Mouse (Mus musculus) embryonic facial prominence, embryonic 13.5 days (tissue): ENCODE results near the gene Capn8. TPM values are rescaled to one million over a fixed set of nuclear protein-coding genes. Genes with fewer than 3 reads are reported as not detected.
A peak's percentile ranks its signal among the peaks of the same experiment; 100 is the strongest.

Experiments
- ATAC-seq: fragments of 200-750 bp; cut with Nextera tagmentation; 2 replicates; pipeline ENCODE4 v1.8.0; 2017; ENCODE audit warnings: low read depth; ENCODE audit not compliant: insufficient number of reproducible peaks, insufficient read depth, low FRiP score, low TSS enrichment
- H3K27ac ChIP-seq: fragments of 300-500 bp; sonication (generic); 2 replicates; pipeline ENCODE4 v1.5.1; 2015; ENCODE audit warnings: moderate library complexity, mild to moderate bottlenecking, inconsistent platforms
- H3K27me3 ChIP-seq: fragments of 300-500 bp; sonication (generic); 2 replicates; pipeline ENCODE4 v1.6.1; 2015; ENCODE audit warnings: mild to moderate bottlenecking, inconsistent platforms
- H3K36me3 ChIP-seq: fragments of 300-500 bp; sonication (generic); 2 replicates; pipeline ENCODE4 v1.6.1; 2015; ENCODE audit warnings: mild to moderate bottlenecking, inconsistent platforms
- H3K4me1 ChIP-seq: fragments of 300-500 bp; sonication (generic); 2 replicates; pipeline ENCODE4 v1.6.1; 2015; ENCODE audit warnings: inconsistent platforms
- H3K4me2 ChIP-seq: fragments of 300-500 bp; sonication (generic); 2 replicates; pipeline ENCODE4 v1.6.1; 2015; ENCODE audit warnings: moderate library complexity, mild to moderate bottlenecking, inconsistent platforms
- H3K4me3 ChIP-seq: fragments of 300-500 bp; sonication (generic); 2 replicates; pipeline ENCODE4 v1.5.1; 2015; ENCODE audit warnings: mild to moderate bottlenecking, inconsistent platforms
- H3K9ac ChIP-seq: fragments of 300-500 bp; sonication (generic); 2 replicates; pipeline ENCODE4 v1.6.1; 2015; ENCODE audit warnings: mild to moderate bottlenecking, inconsistent platforms
- H3K9me3 ChIP-seq: fragments of 300-500 bp; sonication (generic); 2 replicates; pipeline ENCODE4 v1.6.1; 2016; ENCODE audit warnings: inconsistent platforms
- WGBS: fragments of 180-500 bp; shearing (Covaris S2); methylation state at CpG from one replicate; pipeline ENCODE4 v1.1.7; 2015; ENCODE audit warnings: mixed read lengths; 5-methylcytosine and 5-hydroxymethylcytosine counted together
- polyA plus RNA-seq: library from polyadenylated mRNA; unstranded; fragments of >200 nt; fragmentation: Nextera tagmentation; extraction: Ambion mirVana; gene quantifications from 2 replicates; pipeline ENCODE4 v1.2.1, GENCODE M21; 2015

The Capn8 gene
- 0.14 TPM in 1 of 2 replicates, not detected in the other for polyA plus RNA-seq

DNA sequence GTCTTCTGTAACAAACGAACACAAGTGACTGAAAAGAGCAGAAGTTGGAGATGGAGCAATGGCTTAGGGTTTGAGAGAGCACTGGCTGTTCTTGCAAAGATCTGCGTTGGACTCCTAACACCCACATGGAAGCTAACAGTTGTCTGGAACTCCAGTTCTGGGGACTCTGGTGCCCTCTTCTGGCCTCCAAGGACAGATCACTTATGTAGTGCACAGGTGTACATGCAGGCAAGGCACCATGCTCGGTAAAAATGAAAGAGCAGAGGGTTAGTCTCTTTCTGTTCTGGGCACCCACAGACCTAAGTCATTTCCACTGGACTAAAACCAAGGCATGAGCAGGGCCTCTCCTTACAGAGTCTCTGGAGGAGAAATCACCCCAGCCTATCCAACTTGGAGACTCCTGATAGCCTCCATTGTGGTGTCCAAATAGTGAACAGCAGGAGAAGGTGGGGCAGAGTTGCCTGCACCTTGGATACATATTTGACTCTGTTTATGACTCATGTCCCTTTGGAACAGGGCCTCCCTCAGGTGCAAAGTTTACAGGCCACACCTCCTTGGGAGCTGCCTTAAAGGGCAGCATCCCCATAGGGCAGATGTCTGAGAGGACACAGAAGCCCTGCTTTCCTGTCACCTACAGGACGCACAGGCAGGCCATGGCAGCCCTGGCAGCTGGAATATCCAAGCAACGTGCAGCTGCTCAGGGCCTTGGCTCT, at the start of gene Capn8:
Capn8 (plus strand) TSS at position 600 of the 713 bp plus-strand sequence.
- H3K36me3 ChIP-seq = no peaks in the 10 kb centered on the region
- H3K9me3 ChIP-seq = no peaks in the 10 kb centered on the region
- H3K4me3 ChIP-seq = no peak within 1 kb of the TSS
- H3K9ac ChIP-seq = no peak within 1 kb of the TSS
- H3K4me2 ChIP-seq = no peak within 1 kb of the TSS
- H3K27ac ChIP-seq = no peak within 1 kb of the TSS
- ATAC-seq = no peak
- H3K4me1 ChIP-seq = peaks cover 16% of the 10 kb centered on the region
- no peaks in the 10 kb centered on the region for H3K27me3 ChIP-seq
- 69% methylated on average over 5 of the region's 5 CpGs for WGBS

DNA sequence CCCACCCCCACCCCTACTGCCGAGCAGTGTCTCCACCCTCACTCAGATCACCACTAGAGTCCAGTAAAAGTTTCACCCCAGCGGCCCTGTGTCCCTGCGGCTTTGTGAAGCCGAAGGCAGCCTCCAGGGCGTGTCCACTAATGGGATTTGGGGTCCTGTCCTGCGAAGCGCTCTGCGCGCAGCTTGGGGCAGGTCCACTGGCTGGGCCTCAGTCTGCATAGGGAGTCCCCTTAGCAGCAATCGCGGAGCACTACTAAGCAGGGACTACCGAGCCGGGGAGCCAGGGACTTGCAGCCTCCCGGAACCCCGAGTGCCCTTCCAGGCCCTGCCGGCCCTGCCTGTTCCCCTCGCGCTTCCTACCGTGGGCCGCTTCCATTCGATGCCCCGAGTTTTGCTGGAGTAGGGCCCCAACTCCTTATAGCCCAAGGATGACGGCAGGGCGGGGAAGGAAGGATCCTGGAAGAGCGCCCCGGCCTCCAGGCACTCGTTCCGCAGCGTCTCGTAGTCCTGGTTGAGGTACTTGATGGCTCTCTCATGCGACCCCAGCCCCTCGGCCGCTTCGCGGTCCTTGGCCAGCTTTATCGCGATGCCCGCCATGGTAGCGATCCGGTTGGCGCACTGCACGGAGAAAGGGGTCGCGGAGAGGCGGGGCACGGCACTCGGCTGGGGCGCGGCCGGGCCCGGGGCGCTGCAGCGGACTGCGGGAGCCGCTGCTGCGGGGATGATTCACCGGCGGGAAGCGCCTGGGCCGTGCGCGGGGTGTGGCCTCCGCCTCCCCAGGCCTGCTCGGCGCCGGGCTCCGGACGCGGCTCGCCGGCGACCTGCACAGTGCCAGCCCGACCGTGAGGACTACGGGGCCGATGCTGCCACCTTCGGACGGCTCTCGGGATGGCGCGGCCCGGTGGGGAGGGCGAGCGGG, 47.8 kb upstream of the Capn8 start, which contains the start of gene Capn2:
Capn2 (minus strand) TSS at position 851 of the 919 bp plus-strand sequence.
- H3K27ac ChIP-seq = peak within 1 kb of the TSS; percentile 94
- no peaks in the 10 kb centered on the region for H3K9me3 ChIP-seq
- H3K27me3 ChIP-seq = no peaks in the 10 kb centered on the region
- peaks cover 65% of the 10 kb centered on the region for H3K4me1 ChIP-seq
- peak within 1 kb of the TSS; percentile 79 for H3K4me2 ChIP-seq
- peak within 1 kb of the TSS; percentile 81 for H3K4me3 ChIP-seq
- H3K9ac ChIP-seq = peak within 1 kb of the TSS; percentile 95
- peaks cover 28% of the 10 kb centered on the region for H3K36me3 ChIP-seq
- WGBS = under 1% methylated on average over 84 of the region's 84 CpGs
- peak; percentile 86 for ATAC-seq

DNA sequence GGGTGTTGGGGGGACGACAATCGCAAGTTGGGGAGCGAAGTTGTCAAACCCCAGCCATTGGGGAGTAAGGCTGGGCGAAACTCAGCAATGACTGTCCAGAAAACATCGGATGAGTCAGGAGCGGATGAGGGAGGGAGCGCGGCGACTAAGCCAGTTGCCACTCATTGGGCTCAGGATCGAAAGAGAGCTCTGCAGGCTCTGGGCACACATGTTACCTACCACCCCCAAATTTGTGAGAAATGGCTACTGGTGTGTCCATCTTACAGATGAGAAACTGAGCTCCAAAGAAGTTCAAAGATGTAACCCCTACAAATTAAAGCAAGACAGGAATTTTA, 47.2 kb upstream of the Capn8 start:
- peaks cover 64% of the 10 kb centered on the region for H3K4me1 ChIP-seq
- peak overlapping the region; percentile 81 for H3K4me3 ChIP-seq
- H3K4me2 ChIP-seq = peak overlapping the region; percentile 79
- under 1% methylated on average over 10 of the region's 10 CpGs for WGBS
- H3K27me3 ChIP-seq = no peaks in the 10 kb centered on the region
- ATAC-seq = no peak
- peak overlapping the region; percentile 94 for H3K27ac ChIP-seq
- peak overlapping the region; percentile 95 for H3K9ac ChIP-seq
- H3K9me3 ChIP-seq = no peaks in the 10 kb centered on the region
- H3K36me3 ChIP-seq = peaks cover 22% of the 10 kb centered on the region

GRCm38 (mm10) chr1:182518143-182518680, 46.6 kb upstream of the Capn8 start:
- no peak for ATAC-seq
- Histone ChIP-seq H3K9me3 (no peaks in the 10 kb centered on the region), H3K4me1 (peaks cover 58% of the 10 kb centered on the region), H3K9ac (no peak overlapping the region), H3K27me3 (no peaks in the 10 kb centered on the region), H3K4me2 (peak overlapping the region; percentile 79; the same call in 1 of the 2 replicates), H3K27ac (no peak overlapping the region), H3K4me3 (no peak overlapping the region; the same call in 1 of the 2 replicates), H3K36me3 (peaks cover 16% of the 10 kb centered on the region)
- 57% methylated on average over 10 of the region's 10 CpGs for WGBS

DNA sequence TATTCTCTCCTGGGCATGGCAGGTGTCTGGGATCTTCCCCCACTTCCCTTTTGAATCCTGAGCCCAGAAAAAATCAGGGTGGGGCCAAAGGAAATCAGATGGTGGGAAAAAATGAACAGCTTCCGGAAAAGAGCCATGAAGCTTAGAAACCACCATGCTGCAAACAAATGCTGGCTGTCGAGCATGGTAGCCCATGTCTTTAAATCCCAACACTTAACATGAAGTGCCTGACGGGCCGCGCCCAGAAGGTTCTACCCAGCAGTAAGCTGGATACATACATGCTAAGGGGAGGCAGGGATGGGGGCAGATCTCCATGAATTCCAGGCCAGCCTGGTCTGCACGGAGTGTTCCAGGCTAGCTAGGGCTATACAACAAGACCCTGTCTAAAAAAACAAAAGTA, 46.0 kb upstream of the Capn8 start:
- WGBS = 79% methylated on average over 6 of the region's 6 CpGs
- Histone ChIP-seq H3K9ac (no peak overlapping the region), H3K27me3 (no peaks in the 10 kb centered on the region), H3K4me2 (no peak overlapping the region), H3K4me3 (no peak overlapping the region), H3K27ac (no peak overlapping the region), H3K9me3 (no peaks in the 10 kb centered on the region), H3K4me1 (peaks cover 52% of the 10 kb centered on the region), H3K36me3 (peaks cover 10% of the 10 kb centered on the region)
- ATAC-seq = no peak

GRCm38 (mm10) chr1:182519341-182519740, 45.5 kb upstream of the Capn8 start:
- 68% methylated on average over 5 of the region's 5 CpGs for WGBS
- Histone ChIP-seq H3K9ac (0 out of 2 replicates have a peak overlapping the region, but pooled peaks have one; percentile 8), H3K4me3 (no peak overlapping the region), H3K36me3 (peaks cover 9% of the 10 kb centered on the region), H3K4me1 (peaks cover 51% of the 10 kb centered on the region), H3K27ac (peak overlapping the region; percentile 92), H3K27me3 (no peaks in the 10 kb centered on the region), H3K4me2 (peak overlapping the region; percentile 53), H3K9me3 (no peaks in the 10 kb centered on the region)
- no peak for ATAC-seq

- Histone ChIP-seq H3K4me1 (peaks cover 41% of the 10 kb centered on the region), H3K36me3 (no peaks in the 10 kb centered on the region; the same call in 1 of the 2 replicates), H3K27me3 (no peaks in the 10 kb centered on the region), H3K9me3 (no peaks in the 10 kb centered on the region), H3K4me2 (peak overlapping the region; percentile 53), H3K9ac (0 out of 2 replicates have a peak overlapping the region, but pooled peaks have one; percentile 21), H3K27ac (peak overlapping the region; percentile 92), H3K4me3 (peak overlapping the region; percentile 16)
- peak; percentile 54 for ATAC-seq
- 7% methylated on average over 14 of the region's 14 CpGs for WGBS
Measured at GRCm38 (mm10) chr1:182520091-182520937, 44.5 kb upstream of the Capn8 start.

GRCm38 (mm10) chr1:182520938-182521500, 43.8 kb upstream of the Capn8 start:
- no peak for ATAC-seq
- Histone ChIP-seq H3K27ac (peak overlapping the region; percentile 92), H3K9me3 (no peaks in the 10 kb centered on the region), H3K4me3 (no peak overlapping the region), H3K9ac (no peak overlapping the region), H3K4me1 (peaks cover 34% of the 10 kb centered on the region), H3K27me3 (no peaks in the 10 kb centered on the region), H3K36me3 (no peaks in the 10 kb centered on the region), H3K4me2 (no peak overlapping the region)
- WGBS = 55% methylated on average over 8 of the region's 8 CpGs

DNA sequence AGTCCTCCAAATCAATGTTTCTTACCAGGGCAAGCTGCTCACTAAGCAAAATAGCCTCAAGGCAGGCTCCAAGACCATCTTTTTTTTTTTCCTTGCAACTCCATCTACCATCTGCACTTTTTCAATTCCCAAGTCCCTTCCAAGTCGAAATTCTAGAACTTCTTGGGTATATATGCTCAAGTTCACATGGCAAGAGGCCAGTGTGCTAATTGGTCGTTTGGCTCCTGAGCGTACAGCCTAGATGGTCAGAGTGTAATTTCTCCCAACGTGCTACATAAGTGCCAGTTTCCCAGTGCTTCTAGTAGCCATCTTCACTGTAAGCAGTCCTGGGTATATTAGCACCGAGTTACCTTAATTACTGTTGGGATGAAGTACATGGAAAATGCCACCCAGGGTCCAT, 41.8 kb upstream of the Capn8 start:
- no peak for ATAC-seq

GRCm38 (mm10) chr1:182523692-182524091, 41.1 kb upstream of the Capn8 start:
- Histone ChIP-seq H3K9me3 (no peaks in the 10 kb centered on the region), H3K4me2 (no peak overlapping the region), H3K27me3 (peaks cover 20% of the 10 kb centered on the region), H3K9ac (no peak overlapping the region), H3K4me1 (peaks cover 44% of the 10 kb centered on the region), H3K27ac (no peak overlapping the region), H3K36me3 (no peaks in the 10 kb centered on the region), H3K4me3 (no peak overlapping the region)
- WGBS = 89% methylated on average over 3 of the region's 3 CpGs
- no peak for ATAC-seq

More for the DNA sequence above, 41.8 kb upstream of the Capn8 start:
- 75% methylated on average over 5 of the region's 5 CpGs for WGBS
- peaks cover 13% of the 10 kb centered on the region for H3K27me3 ChIP-seq
- peaks cover 39% of the 10 kb centered on the region for H3K4me1 ChIP-seq
- H3K9ac ChIP-seq = no peak overlapping the region
- H3K36me3 ChIP-seq = no peaks in the 10 kb centered on the region
- H3K9me3 ChIP-seq = no peaks in the 10 kb centered on the region
- H3K27ac ChIP-seq = no peak overlapping the region
- H3K4me3 ChIP-seq = no peak overlapping the region
- no peak overlapping the region for H3K4me2 ChIP-seq
